Mouse (Mus musculus) liver (tissue): ENCODE measurements at regions not wholly inside any gene's neighbourhood (a gene's known extent, or its start where the extent isn't known, plus 50 kb on each side); places are given as distances from the start of the nearest gene placed in this dataset.

Experiments
- DNase-seq: peaks from one replicate; pipeline ENCODE4 v3.0.0-alpha.2; 2020; ENCODE audit warnings: mixed read lengths

DNA sequence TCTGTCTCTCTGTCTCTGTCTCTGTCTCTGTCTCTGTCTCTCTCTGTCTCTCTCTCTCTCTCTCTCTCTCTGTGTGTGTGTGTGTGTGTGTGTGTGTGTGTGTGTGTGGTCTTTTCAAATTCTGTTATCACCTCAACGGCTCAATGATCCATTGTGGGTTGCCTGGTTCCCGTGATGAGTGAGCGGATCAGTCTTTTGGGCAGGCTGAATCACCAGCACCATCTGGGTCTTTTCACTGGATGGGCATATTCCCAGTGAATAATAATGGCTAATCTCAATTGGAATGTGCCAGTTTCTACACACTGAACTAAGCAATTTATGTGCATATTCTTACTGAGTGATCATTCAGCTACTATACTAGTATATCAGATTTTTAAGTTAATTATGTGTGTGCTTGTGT is 216.4 kb downstream of the Lmx1a start:
- DNase-seq, result no peak

DNA sequence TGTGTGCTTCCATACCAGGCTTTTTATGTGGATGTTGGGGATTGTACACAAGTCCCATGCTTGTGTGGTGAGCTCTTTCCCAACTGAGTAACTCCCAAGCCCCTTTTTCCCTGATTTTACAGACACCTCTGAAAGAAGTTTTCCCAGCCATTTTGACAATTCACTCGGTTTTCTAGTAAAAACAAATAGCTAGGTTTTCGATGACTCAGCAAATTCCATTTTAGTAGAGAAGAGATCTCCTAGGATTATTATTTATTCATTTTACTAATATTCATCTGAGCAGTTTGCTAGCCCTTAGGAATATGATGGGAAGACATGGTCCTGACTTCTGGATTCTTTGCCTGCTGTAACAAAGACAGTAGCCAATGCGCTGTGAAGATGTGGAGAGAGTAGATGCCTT is 223.0 kb downstream of the Lmx1a start:
- no peak for DNase-seq

DNA sequence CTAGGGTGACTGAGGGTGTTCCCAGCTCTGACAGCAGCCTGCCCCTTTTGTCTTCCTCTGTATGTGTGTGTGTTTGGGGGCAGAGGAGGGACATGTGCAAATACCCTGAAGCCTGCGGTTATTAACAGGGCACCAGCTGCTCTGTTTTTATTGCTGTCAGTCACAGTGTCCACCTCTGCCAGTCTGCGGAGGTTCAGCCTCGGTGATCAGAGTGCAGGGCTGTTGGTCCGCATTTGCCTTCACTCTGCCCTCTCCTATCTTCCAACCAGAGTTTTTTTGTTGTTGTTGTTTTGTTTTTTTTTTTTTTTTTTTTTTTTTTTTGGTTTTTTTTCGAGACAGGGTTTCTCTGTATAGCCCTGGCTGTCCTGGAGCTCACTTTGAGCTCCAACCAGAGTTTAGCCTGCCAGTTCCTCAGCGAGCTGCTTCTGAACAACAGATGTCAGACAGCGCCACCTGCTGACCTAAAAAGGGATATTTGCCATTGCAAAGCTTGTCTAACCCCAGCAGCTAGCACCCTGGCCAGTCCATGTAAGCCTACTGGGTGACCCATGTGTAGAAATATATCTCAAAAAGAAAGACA is 226.0 kb downstream of the Lmx1a start:
- peak; percentile 68 for DNase-seq

DNA sequence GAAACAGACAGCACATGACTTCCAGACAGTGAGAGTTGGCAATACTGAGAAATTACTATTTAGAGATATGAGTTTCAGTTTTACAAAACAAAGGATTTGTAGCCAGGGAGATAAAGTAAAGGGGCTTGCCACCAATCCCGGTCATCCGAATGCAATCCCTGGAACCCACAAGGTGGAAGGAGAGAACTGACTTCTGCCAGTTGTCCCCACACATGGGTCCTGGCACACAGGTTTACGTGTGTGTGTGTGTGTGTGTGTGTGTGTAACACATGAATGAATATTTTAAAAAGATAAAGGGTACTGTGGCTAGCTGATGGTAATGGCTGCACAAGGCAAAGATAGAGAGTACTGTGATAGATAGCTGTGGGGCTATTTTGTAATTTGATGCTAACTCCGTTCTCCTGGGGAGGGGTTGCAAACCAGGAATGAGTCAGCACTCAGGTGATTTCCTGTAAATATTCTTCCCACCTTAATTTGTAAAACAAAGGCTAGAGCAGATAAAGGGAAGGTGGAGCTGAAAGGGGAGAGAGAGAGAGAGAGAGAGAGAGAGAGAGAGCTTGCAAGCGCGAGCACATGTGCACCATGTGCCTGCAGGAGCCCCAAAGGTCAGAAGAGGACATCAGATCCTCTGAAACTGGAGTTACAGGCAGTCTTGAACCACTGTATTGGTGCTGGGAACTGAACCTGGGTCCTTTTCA is 226.7 kb downstream of the Lmx1a start:
- DNase-seq, result no peak

DNA sequence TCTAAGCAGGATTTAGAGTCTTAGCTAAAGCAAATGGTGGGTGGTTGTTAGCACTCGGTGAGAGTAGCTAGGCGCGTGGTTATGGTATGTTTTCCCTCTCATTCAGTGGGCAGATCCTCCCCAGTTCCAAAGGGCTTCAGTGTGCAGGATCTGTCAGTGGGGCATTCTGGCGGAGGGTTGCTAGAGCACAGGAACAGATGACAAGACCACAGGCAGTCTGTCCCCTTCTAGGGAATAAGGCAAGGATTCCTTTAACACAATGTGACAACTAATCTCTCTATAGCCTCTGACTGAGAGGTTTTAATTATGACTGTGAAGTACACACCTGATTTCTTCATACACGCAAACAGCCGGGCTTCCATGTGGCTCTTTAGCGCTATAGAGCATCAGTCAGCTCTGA is 233.9 kb downstream of the Lmx1a start:
- no peak for DNase-seq

DNA sequence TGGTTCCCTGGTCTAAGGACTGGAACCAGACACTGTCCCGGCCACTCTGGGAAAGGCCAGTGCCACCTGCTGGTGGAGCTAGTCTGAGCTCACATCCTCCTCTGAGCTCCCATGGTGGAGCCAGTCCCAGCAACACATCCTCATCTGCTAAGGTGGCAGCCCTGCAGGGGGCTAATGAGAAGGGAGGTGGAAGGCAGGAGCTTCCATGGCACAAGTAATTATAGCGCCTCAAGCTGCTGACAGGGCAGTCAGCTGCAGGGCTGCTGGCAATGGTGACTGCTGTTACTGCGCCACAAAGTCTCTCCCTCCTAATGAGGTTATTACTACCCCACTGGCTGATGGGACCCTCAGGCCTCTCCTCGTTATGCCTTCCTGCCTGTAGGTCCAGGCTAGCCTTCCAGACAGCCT is 239.0 kb downstream of the Lmx1a start:
- no peak for DNase-seq

DNA sequence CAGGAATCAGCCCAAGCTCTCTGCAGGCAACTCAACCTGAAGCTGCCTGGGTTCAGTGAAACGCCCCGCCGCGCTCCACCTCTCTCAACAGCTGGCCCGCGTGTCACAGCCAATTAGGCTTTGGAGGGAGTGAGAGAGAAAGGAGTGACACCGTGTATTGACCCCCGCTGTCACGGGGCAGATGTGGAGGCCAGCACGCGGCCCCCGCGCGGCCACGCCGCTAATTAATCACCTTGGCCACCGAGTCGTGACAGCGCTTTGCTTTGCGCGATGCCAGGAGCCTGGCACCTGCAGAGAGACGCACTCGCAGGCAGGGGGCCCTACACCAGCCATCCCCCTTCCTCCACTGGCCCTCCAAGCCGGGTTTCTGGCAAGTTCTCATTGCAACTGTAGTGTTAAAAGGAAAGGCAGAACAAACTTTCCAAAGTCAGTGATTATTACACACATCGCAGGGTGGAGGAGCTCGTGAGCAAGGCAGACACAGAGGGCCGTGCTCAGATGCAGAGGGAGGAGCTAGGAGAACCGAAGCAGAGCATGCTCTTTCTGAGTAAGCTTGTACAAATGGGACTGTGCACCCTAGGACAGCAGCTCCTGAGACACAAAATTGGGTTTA is 240.8 kb downstream of the Lmx1a start:
- no peak for DNase-seq

DNA sequence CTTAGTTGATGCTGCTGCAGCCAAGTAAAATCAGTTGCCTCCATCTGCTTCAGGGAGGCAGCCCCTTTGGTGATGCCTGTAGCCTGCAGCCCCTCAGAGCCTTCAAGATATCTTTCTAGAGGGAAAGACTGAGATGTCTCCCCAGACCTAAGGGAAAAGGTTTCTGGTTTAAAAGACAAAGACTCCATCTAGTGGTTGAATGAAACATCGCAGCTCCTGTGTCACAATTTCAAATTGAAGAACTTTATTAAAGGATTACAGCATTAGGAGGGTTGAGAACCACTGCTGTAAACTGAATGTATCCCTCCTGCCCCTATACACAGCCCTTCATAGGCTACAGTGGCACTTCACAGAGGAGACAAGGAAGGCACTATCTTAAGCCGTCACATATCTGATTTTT is 243.1 kb downstream of the Lmx1a start:
- no peak for DNase-seq

DNA sequence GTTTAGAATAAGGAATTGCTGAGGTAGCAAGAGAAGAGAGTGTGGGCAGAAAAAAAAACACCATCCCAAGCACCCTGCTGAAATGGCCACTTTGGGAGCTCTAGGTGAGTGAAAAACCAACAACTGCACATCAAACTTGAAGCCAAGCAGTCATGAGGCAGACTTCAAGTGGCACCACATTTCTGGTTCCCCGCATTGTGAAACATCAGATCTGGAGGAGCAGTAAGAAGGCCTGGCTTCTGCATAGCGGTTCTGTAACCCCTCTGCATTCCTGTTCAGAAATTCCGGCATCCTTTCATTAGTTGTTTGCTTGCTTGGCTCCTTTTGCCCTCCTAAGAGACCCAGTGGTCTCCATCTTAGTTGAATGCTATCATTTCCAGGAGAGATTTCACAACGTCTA is 247.7 kb downstream of the Lmx1a start:
- DNase-seq, result no peak

DNA sequence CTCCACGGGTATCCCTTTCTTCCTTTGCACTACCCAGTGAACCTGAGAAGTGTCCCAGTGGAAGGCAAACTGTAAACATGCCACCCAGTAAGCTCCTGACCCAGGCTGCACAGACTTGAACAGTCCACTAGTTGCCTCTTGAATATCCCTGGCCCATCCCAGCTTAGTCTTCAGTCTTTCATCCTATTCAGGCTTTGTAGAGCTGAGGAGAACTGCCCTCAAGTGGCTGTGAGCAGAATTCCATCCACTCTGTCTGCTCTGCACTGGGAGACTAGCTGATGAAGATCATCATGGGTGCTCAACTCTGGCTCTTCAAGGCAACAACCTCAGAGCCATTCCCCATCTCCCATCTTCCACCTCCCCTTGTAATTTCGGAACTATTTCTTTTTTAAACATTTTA is 249.1 kb downstream of the Lmx1a start:
- DNase-seq, result no peak

DNA sequence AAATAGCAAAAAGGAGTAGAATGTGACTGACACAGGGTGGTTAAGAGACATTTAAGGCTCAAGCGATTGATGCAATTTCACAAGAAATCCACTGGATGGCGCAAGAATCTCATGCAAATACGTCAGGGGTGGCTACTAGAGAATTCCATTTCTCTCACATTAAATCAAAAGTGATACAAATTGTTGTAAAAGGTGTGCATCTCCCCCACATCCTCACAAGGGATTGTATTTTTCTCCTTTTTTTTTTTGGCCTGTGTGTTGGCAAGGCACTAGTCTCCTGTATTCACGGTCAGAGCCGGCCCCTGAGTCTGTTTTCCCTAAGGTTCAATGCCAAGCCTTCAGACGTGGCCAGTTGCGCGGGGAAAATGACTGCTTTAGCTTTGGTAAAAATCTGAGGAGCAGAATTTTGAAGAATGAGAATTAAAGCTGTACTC is 253.0 kb downstream of the Lmx1a start:
- DNase-seq, result no peak

DNA sequence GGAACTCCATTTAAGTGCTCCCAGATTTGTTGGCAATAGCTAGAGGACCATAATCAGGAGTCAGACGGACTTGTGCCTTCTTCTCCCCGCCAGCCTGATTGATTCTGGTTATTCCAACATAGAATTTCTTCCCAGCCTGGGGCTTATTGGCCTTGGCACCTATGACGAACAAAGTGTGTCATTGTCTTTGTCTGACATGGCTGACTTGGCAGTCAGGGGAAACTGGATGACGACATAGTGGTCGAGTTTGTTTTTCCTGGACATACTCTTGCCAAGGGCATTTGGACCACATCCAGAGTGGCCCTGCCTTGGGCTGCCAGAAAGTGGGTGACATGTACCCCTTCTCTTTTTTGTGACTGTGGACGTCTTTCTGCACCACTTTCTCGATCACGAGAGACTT is 254.1 kb downstream of the Lmx1a start:
- no peak for DNase-seq

DNA sequence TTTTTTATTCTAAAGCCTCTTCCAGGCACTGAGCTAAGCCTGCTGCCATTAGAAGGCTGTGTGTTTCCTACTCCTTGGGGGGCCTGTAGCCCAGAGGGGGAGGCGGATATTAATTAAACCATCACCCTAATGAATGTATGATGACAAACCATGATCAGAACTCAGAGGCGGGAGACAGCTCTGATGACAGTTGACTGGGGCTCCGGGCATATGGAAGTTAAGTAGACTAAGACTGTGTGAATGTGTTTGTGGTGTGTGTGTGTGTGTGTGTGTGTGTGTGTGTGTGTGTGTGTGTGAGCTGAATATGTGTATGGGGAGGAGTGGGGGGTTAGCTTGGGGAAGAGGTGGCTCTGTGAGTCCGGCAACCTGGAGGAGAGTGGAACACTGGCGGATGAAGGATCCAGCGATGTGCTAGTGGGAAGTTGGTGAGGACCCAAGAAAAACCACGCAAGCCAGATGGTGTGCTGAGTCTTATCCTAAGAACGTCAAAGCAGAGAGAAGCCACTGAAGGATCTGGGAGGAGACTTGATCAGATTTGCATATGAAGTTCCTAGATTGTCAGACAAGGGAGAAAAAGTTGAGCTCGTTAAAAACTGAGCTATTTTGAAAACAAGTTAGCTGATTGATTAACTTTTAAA is 256.7 kb downstream of the Lmx1a start:
- no peak for DNase-seq

DNA sequence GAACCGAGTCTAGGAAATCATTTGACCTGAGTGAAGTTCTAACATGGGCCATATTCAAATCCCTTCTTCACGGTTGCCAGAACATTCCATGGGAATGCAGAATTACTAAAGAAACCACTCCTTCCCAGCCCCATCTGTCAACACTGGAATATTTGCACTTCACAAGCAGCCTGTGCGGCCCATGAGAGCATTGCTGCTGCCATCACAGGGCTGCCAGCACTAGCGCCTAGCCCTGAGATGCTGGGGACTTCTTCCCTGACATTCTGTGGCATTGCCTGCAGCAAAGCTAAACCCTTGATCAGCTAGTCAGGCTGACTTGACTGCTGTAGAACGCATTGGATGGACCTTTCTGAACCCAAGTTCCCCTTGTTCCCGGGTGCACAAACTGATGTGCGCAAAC is 258.8 kb downstream of the Lmx1a start:
- no peak for DNase-seq

DNA sequence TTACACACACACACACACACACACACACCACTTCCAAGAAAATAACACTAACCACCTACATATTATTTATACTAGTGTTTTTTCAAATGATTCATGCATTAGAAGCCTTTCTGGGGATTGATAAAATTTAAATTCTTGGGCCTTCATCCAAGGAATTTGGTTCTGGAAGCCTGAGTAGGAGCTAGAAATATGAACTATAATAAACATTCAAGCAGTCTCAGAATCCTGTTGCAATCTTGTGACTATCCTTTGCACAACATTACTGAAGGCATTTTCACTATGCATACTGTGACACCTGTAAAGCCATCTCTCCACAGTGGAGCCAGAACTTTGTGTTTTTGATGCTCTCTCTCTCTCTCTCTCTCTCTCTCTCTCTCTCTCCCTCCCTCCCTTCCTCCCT is 262.7 kb downstream of the Lmx1a start:
- no peak for DNase-seq

DNA sequence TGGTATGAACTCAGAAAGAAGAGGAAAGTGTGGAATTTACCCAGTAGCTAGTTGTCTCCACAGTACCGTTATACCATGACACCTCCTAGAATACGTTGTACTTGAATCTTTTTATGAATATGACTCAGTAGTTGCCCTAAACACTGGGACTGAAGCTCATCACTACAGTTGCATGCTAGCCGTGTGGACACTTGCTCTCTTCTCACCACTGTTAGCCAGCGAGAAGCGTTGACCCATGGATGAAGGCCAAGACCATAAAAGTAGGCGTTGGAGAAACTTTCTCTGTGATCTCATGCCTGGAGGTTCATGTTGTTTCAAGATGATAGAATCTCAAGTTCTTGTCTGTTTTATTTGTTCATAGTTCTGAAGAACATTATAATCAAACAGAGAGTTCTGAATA is 269.5 kb downstream of the Lmx1a start:
- no peak for DNase-seq

DNA sequence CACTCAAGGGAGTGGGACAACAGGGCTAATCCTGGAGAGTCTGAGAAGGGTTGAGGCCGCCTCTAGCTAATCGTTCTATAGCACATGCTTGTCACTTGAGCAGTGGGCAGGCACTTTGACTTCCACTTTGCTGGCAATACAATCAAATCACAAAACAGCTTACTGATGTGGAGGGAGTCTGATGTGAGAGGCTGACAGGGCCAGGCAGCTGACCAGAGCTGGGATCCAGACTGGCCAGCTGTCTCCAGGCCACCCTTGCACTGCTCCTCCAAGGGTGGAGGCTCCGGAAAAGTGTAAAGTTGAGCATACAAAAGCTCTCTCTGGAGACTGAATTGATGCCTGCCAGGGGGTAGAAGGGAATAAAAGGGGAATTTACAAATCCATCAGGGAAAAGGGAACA is 280.5 kb downstream of the Lmx1a start:
- DNase-seq, result no peak

DNA sequence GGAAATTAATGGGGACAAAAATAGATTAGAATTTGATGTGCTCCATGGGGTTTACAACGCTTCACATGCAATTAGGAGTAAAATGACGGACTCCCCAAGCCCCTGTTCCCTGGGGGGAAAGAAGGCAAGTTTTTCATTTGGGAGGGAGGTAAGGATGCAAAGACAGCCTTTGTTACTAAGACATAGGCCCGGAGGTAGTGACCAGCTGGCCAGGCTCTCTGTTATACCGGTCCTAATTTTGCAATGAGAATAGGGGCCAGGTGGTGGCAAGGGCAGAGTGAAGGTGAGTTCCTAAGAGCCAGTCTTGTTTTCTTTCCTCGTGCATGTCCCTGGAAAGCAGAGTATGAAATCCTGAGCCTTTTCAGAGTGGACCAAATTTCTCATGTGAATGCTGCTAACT is 280.9 kb downstream of the Lmx1a start:
- DNase-seq, result no peak

DNA sequence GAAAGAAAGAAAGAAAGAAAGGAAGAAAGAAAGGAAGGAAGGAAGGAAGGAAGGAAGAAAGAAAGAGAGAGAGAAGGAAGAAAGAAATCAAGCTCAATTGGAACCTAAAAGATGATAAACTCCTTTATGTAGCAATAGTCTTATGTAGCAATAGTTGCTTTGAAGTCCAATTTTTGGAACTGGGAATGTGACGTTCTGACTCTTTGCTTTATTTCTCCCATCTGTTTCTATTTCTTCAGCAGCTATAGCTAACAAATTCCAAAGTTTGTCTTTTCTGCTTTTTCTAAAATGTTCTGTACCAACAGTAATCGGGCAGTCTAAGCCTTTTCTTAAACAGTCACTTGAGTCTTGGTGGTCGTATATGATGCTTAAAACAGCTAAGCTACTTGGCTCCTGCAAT is 287.7 kb downstream of the Lmx1a start:
- DNase-seq, result no peak

DNA sequence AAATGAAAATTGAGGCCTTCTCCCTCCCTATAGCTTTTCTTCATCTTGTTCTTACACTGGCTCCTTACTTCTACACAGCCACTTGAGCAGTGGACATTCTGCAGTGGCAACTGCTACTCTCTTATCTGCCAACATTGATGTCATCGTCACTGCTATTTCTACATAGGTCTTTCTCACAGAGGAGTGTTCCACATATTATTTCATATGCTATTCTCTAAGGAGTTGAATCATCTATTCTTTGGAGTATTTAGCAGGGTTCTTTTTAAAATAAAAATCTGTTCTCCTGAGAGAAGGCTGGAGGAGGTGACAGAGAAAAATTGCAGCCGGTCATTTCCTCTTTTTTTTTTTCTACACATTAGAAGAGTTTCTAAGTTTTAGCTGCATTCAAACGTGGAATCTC is 290.1 kb downstream of the Lmx1a start:
- DNase-seq, result no peak

DNA sequence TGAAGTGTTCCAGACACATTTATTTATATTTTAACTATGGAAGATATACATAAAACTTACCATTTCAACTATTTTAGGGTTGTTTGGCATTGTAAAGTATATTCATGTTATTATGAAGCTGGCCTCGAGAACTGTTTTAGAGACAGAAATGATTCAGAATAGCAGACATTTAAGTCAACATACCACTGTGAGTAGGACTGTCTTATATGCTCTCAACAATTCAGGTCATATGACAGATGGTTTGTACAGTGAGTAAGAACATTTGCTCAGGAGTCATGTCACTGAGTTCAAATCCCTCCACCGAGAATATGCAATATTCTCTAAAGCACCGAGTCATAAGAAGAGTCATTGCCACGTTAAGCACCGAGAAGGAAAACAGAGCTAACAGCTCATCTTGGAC is 290.6 kb downstream of the Lmx1a start:
- DNase-seq, result no peak

DNA sequence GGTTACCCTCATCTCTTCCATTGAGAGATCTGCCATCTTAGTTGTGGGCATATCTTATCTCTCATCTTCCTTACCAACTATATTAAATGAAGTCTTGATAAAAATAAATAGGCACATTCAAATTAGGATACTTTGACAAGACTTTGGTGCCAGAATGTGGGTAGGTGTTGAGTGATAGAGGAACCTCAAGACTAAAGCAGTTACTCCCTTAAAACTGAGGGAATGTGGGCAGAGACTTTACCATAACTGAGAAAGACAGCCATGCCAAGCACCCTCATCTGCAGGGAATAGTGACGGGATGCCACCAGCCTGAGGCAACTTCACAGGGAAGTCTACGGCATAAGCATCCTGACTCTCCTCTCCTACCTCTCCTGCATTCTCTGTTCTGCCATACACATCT is 292.3 kb downstream of the Lmx1a start:
- DNase-seq, result no peak

DNA sequence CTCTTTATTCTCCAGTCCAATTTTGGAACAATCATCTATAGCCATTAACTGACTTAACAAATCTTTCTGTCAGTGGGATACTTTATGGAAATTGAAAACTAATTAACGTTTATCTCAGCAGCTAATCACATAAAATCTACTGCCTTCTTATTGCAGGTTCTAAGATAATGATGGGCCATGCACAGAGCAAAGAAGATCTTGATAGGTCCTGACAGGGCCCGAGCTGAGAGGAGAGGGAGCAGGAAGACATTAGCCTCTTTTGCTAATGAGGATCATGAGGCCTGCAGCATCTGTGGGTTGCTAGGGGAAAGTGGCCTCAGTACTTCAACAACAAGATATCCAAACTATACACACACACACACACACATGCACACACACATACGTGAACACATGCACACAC is 318.4 kb downstream of the Lmx1a start:
- no peak for DNase-seq

DNA sequence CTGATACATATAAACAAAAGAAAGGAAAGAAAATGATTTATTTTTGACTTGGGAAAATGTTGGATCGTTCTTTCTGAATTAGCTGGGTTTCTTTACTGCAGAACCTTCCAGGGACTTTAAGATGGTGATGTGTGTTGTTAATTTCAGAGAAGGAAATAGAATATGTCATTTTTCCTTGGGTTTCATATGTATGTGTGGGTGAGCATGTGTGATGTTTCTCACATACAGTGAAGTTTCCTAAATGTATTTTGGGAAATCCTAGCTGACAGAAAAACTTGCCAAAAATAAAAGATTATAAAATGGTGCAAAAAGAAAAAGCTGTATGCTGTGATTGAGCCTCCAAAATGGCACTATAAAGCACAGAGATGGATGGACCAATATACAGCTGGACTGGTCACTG is 319.2 kb downstream of the Lmx1a start:
- DNase-seq, result no peak
